Mouse (Mus musculus): ENCODE measurements at regions not wholly inside any gene's neighbourhood (a gene's known extent, or its start where the extent isn't known, plus 50 kb on each side); places are given as distances from the start of the nearest gene placed in this dataset.
A peak's percentile ranks its signal among the peaks of the same experiment; 100 is the strongest.

DNA sequence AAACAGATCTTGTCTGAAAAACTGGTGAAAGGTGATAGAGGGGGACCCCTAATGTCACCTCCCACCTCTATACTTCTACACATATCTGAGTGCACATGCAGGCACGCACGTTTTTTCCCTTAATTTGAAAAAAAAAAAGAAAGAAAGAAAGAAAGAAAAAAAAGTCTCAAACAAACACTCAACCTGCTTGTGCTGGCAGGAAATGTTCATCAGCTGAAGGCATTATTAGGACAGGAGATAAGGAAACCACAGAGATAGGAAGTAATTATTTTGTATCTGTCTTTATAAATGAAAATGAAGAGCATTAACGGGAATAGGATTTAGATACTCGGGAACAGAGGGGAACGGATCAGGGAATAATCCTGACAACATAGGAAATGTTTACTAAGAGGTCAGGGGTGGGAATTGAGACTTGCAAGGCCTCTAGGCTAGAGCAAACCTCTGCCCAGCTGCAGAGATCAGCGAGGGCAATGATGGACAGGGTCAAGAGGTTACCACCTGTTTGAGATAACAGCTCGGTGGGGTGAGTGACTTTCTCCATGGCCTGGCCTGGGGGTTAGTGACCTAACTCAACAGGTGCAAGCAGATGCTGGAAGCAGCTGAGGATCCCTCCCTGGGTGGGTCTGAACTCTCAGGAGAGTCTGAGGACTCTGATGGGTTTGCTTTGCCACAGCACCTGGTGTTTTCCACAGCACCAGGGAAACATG lies 129.7 kb upstream of the Cadm1 start:
- no peak for DNase-seq

DNA sequence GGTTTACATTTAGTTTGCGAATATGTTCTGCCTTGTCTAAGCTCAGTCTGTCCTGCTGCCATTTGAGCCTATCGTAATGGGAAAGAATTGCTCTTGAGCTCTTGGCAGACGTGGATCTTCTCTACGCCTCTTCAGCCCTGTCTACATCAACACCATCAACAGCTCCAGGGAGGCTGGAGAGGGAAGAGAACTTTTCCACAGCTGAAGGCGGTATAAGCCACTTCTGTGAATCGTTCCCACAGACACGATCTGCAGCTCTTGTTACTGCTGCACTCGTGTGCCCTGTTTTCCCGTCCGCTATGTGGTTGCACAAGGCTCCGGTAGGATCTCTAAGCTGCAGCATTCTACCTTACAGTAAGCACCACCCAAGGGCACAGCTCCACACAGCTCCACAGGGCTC lies 128.5 kb upstream of the Cadm1 start:
- DNase-seq = no peak

DNA sequence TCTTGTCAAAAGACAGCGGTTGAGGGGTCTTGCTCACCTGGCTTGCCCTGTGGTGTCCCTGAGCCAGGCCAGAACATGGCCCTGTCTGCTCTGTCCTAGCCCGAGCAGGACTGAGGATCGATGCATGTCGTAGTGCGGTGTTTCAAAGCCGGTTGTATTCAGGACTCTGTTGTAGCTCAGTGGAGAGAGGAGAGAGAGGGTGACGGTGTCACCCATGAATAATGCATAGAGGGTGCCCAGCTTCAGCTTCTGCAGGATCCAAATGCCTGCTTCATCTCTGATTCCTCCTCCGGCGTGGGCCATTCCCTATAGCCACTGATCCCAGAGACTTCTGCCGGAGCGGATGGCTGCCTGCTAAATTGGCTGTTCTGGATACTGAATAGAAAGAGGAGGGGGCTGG lies 126.7 kb upstream of the Cadm1 start:
- no peak for DNase-seq

DNA sequence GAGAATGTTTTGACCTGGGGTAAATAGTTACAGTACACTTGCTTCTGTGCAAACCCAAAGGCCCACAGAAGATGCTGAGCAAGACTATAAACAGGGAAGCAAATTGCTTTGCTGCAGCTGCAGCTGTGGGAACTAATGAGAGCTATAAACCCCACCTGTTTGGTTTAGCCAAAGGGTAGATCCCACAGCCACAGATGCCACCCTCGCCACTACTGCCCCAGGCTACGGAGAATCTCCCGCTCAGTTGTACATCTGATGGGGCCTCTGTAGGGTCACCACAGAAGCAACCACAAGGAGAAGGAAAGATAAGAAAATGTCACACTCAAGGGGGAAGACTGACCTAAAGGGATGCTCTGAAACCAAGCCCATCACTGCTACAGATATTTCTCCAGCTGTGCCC lies 125.2 kb upstream of the Cadm1 start:
- no peak for DNase-seq

DNA sequence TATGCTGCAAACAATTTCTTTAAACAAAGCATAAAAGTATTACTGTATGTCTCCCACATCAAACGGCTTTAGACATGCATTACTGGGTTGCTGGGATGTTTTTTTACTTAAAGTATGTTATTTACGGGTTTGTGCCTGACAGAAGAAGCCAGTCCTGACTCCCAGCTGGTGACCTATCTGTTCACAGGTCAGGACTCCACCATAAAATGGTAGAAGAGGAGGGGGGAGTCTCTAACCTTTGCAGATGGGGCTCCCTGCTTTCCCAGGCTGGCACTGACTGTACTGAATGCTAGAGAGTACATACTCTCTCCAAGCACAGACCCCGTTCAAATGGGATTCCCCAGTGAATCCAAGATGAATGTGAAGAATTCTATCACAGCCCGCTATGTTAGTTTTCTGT lies 124.4 kb upstream of the Cadm1 start:
- DNase-seq = no peak

DNA sequence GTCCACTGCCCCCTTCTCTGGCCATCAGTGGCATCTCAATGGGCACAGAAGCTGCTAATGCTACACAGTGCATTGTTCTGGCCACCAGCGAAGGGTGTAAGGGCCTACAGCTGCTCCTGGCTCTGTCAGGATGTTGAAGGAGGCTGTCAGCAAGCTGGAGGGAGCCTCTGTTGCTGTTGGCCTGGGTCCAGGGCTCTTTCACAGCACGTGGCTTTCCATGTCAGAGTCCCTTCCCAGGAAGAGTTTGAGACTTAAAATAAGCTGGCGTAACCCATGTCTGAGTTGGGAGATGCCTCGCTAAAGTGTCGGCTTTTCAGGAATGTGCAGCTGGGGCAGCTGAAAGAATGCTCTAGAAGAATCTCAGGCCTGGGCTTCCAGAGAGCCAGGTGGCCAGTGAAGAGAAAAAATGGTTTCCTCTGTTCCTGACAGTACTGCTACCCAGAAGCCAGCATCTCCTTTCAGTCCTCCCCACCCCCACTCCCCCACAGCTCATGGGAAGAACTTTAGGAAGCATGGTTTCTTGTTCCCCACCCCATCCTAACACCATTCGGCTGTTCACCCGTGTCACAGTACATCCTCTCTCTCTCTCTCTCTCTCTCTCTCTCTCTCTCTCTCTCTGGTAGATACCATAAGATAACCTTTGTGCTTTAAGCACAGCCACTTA lies 122.8 kb upstream of the Cadm1 start:
- no peak for DNase-seq

DNA sequence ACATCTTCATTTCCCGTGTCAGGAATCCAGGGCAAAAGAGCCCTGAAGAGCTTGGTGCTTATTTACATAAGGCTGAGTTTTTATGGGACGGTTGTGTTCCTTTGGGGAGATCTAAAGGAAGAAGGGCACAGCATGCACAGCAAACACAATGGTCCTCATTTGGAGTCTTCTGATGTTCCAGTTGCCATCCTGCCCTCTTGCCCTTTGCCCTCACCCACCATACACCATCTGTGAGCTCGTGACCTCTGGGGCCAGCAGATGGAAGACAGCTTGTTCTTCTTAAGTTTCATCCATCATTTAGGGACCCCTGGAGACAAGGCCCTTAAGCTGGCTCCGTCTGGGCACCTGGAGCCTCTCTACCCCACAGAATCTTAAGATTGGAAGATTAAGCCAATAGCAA lies 121.9 kb upstream of the Cadm1 start:
- no peak for DNase-seq

DNA sequence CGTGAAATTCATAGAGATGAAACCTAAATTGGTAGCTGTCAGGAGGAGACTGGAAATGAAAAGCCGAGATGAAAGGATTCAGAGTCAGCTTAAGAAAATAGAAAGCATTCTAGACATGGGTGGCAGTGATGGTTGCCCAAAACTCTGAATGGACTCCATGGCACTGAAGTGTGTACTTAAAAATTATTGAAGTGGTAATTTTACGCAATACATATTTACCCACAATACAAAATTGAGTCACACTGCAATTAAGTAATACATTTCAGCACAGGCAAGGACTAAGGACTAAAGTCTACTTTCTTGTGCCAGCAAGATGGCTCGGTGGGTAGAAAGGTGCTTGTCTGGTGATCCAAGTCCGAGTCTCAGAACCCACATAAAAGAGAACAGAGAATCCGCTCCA lies 120.4 kb upstream of the Cadm1 start:
- DNase-seq = no peak

DNA sequence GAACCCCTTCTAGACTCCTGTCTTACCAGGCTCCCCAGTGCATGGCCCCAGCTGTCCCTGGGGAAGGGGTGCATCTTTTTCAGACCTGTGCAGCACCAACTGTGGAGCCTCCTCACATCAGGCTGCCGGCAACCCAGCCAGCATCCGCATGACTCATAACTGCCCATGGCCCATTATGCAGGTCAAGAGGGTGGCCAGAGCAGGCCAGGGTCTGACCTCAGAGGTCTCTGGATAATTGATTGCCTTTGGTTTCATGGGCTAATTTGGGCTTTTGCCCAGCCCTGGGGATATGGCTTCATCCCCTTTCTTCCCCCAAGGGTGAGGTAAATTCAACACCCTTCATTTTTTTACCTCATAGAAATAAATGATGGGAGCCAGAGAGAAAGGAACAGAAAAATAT lies 117.2 kb upstream of the Cadm1 start:
- DNase-seq = no peak

DNA sequence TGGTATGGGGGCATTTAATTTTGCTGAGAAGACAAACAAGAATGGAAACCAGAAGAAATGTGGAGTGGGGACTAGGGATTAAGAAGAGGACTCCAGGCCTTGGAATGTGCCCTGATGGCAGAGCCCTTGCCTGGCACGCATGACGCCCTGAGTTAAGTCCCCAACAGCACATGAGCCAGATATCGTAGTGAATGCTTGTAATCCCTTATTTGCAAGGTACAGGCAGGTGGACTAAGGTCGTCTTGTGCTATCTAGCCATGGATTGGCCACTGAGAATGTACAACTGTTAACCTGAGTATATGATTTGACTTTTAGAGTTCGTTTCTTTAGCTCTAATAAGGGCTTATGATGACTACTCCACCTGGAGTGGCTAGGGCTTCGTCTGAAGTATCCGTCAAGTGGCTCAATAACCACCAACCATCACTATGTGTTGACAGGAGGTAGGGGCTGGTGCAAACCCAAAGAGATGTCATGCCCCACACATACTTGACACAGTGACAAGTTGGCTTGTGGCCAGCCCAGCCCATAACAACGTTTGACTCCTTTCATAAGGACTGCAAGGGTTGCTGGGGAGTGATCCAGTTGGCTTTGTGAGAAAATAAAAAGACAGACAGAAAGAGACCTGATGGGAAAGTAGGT lies 115.5 kb upstream of the Cadm1 start:
- no peak for DNase-seq

DNA sequence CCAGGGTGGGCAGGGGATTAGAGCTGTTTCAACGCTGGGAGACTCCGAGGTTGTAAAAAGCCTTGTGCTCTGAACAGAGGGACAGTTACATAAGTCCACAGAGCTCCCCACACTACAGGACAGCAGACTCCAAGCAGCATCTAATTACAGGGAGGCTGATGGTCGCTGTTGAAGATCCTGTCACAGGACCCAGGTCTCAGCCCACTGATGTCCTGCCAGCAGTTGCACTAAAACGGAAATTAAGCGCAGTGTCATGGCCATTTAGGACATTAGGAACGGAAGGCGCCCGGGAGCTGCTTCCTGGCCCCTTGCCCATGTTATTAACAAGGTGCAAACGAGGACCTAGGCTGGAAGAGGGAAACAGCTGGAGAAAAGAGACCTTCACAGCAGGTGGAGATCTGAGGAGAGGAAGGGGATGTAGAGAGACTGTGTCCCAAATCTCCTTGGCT lies 107.8 kb upstream of the Cadm1 start:
- peak; percentile 82 for DNase-seq

DNA sequence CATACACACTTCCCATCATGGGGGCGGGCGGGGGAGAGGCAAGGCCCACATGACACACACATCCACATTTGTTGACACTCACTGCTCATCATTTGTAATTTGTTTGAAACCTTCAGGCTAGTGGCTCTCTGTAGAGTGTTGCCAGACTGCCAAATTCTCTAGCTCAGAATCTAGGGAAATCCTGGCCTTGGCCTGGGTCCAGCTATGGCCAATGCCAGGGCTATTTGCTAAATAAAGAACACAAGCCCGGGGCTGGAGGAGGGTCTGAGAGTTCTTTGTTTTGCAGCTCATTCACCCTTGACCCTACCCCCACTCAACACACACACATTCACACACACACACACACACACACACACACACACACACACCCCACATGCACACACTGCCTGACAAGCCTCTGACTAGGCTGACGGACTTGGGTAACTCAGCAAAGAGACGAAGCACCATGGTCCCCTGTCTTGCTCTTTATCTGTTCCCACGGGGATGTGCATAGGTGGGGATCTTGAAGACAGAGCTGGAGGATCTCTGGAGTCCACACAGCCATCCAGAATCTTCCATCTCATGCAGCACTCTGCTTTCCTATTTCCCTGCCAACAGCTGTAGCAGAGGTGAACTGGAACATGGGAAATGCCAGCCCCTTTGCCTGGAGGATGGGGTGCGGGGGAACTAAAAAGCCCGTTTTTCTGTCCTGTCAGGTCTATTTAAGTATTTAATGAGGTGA lies 107.1 kb upstream of the Cadm1 start:
- peak; percentile 94 for DNase-seq

DNA sequence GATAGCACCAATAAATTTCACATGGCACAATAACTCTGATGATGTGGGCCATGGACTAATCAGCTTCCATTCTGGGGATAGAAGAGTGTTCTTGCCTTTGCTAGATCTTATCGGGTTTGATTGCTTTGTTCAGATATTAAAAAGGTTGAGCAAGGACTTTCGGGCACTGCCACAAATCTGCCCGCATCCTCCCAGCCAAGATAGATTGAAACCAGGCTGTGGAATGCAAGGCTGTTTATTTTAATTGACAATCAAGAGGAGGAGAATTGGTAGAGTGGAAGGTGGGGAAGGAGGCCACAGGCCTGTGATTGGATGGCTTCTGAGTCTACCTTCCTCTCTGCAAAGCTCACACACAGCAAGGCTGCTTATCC lies 106.5 kb upstream of the Cadm1 start:
- DNase-seq = no peak

DNA sequence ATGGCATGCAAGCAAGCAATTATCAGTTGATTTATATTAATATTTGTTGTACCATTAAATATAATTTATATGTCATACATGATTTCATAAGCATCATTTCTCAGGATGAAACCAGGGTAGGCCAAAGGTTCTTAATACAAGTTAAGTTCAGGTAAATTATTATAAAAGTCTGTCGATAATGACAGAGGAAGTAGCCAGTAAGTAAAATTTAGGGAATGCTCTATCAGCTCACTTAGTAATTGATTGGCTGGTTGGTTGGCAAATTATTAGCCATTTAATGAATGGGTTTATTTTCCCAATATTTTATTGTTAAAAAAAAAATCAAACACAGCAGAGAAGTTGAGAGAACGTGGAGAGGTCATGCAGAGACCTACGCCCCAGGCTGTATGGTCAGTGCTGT lies 105.8 kb upstream of the Cadm1 start:
- no peak for DNase-seq

DNA sequence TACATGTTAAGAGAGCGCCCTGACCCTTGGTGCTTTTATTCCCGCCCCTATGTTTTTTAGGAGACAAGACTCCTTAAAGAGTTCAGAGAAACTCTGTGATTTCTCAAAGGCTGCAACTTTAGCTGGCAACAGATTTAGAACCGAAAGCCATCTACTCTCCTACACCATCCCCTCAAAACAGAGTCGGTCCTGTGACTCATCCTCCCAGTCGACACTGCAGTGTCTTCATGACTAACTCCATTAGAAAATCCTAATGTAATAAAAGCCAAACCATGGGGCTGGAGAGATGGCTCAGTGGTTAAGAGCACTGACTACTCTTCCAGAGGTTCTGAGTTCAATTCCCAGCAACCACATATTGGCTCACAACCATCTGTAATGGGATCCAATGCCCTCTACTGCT lies 103.3 kb upstream of the Cadm1 start:
- DNase-seq = no peak

DNA sequence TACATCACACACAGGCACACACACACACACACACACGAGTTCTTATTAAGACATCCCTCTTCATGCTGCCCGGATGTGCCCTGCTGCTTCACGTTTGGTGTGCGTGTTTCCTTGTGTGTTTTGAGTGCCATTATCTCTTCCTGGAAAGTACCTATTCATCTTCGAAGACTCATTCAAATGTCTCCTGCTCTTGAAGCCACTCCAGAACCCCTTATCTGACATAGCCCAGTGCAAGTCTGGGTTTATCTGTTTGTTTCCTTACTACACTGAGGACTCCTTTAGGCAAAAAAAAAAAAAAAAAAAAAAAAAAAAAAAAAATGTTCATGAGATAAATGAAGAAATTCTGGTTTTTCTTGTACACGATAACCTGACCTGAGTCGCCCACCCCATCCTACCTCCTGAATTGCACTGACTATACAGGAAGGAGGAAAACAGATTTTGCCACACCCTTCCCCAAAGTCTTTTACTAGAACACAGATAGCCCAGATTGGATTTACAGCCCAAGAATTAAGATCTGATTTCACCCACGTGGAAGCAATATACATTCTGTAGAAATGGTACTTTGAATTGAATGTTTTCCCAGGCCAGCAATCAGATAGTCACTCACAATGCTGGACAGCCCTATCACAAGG lies 101.1 kb upstream of the Cadm1 start:
- no peak for DNase-seq

DNA sequence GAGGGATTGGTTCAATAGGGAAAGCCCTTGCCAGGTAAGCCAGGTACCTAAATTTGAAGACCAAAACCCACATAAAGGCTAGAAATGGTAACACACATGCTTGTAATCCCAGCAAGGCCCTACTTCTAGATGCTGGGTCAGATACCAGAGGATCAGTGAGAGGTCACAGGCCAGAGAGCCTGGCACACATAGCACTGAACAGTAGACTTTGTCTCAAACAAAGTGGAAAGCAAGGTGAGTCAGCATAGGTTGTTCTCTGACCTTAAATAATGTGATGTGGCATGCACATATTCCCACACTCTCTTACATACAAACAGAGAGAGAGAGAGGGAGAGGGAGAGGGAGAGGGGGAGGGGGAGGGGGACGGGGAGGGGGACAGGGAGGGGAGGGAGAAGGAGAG lies 100.3 kb upstream of the Cadm1 start:
- no peak for DNase-seq

DNA sequence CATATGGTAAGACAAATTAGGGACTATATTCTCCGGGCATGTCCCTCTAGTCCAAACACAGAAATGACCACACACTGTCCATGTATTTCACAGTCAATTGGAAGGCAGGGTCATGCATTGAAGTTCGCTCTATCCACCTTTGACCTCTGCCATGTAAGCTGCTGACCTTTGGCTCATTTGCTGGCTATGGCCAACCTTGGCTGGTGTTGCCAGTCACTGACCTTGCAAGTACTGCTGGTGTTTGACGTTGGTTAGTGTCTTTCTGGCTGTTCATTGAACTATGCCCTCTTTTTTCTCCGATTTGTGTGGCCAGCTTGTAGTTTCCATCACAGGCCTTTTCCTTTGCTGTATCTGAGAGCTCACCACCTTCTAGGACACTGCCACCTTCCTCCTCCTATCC lies 97.3 kb upstream of the Cadm1 start:
- DNase-seq = no peak

DNA sequence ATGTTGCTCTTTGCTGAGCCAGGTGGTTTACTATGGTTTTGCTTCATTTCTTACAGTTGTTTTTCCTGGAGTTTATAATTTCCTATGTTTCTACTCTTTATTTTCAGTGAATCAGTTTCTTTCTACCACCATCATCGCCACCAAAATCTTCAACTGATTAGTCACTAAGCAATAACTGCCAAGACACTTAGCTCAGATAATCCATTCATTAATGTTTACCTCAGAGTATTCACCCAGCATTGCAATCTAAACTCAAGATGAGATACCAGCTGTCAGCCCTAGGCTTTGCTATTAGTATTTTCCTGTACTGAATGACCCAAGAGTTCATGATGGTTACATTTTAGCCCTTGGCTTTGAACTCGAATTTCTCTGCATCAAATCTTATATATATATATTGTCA lies 96.8 kb upstream of the Cadm1 start:
- no peak for DNase-seq

DNA sequence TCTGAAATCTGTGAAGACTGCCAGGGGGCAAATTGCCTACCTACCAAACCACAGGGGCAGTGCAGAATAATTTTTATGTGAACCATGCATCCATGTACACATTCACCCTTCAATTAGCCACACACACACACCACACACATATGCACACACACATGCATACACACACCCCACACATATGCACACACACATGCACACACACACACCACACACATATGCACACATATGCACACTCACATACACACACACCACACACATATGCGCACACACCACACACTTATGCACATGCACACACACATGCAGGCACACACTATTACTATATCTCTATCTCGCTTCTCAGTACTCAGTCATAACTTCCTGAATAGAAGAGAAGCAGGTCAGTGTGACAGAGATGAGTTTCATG lies 95.9 kb upstream of the Cadm1 start:
- no peak for DNase-seq

DNA sequence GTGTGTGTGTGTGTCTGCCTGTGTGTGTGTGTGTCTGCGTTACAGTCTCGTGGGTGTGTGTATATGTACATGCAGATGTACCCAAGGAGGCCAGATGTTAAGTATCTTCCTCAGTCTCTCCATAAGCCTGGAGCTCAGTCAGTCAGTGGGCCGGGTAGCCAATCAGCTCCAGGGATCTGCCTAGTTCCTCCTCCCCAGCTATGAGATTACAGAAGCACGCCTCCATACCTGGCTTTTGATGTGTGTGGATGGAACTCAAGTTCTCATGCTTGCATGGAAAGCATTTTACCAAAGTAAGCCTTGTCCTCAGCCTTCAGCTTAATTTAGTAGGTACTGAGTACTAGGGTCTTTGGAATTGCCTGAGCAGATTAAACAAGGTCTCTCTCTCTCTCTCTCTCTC lies 91.0 kb upstream of the Cadm1 start:
- DNase-seq = no peak

DNA sequence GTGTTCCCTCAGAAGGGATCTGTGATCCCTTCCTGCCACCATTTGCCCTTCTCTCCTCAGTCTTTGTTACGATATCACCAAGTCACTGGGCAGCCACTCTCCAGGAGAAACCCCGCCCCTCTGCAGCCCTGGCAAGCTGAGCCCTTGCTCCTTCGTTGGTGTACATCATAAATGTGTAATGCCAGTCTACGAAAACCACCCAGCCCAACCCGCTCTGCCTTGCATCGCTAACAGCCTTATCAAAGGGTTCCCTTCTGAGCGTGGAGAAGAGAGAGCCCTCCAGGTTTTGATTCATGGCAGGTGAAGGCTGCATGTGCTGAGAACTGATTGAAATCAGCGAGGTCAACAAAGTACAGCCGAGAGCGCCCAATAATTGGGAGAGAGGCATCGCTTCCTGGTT lies 90.5 kb upstream of the Cadm1 start:
- no peak for DNase-seq

DNA sequence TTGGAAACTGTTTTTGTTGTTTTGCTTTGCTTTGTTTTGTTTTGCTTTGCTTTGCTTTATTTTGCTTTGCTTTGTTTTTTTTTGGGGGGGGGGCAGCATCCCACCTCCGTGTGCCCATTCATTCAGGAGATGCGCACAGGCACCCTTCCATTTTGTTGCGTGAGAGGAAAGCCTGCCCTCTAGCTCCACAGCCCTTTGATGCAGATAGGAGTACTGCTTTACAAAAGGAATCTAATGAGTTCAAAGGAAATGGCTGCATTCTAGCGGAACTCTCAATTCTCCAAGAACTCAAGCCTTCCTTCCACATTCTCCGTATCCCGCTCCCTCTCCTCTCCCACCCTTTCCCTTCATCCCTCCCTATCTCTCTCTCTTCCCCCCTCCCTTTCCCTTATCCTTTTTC lies 89.8 kb upstream of the Cadm1 start:
- DNase-seq = no peak

DNA sequence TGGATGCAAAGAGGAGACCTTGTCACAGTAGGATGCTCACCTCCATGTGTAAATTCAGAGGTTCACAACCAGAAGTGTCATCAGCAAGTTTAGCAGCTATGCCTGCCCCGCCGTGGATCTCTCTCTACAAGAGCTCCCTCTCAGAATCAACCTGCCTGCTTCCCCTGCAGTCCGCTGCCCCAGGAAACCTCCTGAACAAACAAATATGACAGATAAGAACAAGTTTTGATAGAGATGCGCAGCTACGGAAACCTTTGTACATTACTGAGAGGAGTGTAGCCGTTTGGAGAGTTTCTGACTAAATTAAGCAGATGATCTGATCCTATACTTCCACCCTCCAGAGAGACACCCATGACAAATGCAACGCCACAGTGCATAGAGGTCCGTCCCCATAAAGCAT lies 88.8 kb upstream of the Cadm1 start:
- DNase-seq = no peak

All from cerebellum, adult 9-10 months (tissue).